Mouse (Mus musculus) heart, postnatal 14 days (tissue): ENCODE results near the gene Olfr799. TPM values are rescaled to one million over a fixed set of nuclear protein-coding genes. Genes with fewer than 3 reads are reported as not detected.

ENCODE experiments used
- DNase-seq, 2 experiments: peaks; one replicate each; pipeline ENCODE4 v3.0.0; 2021 to 2022
- intact Hi-C: fragments of 180-260 bp; cut with DNase I; formaldehyde crosslinking; loops from one replicate; pipeline ENCODE4 v1.15.1; 2025
- long read RNA-seq, 2 experiments: library from polyadenylated mRNA; stranded (forward); transcript quantifications; one replicate each; pipeline ENCODE4 v2.0.0; 2021
- total RNA-seq, 2 experiments: library from RNA; stranded (reverse); gene quantifications; 2 replicates each; pipeline ENCODE4 v1.2.3; 2021

The Olfr799 gene
- total RNA-seq: not detected
- long read RNA-seq, experiment 1: 0 reads
- long read RNA-seq, experiment 2: 0 reads

DNA sequence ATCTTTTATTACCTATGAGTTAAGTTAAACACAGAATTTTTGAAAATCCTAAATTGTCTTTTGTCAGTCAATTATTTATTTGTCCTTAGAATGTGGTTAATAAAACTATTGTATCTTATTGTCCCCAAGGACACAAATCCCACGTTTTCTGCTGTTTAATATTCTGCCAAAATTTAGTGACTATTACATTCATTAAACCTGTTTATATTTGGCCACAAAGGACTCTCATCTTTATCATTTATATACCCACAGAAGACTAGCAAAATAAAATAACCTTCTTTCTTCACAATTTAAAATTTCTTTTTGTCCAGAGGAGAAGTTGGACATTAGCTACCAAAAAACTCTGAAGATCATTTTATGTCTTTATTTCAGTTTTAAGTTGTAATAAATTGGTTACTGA is at the start of gene Olfr799:
Gene Olfr799 (plus strand): TSS at position 301 of the 400 bp plus-strand sequence.
- intact Hi-C loops: no loop called here
- DNase-seq: no peak

DNA sequence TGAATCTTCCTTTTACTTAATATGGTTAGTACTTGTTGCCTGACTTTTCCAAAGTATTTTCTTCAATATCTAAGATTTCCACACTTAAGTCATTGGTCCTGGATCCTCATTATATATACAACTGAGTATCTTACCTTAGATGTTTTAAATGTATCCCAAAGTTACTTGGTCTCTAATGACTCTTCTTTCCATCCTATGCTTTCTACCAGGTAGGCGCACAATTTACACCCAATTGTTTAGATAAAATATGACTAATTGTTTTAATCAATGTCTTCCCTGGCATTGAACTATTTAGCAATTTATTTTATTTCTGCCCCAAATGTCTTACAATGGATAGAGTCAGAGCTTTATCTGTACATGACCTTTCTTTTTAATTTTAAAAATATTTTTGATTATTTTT is 24.8 kb upstream of the Olfr799 start, which contains the start of gene Olfr796:
Gene Olfr796 (minus strand): TSS at position 101 of the 400 bp plus-strand sequence.
- intact Hi-C loops: no loop called here
- DNase-seq: no peak

DNA sequence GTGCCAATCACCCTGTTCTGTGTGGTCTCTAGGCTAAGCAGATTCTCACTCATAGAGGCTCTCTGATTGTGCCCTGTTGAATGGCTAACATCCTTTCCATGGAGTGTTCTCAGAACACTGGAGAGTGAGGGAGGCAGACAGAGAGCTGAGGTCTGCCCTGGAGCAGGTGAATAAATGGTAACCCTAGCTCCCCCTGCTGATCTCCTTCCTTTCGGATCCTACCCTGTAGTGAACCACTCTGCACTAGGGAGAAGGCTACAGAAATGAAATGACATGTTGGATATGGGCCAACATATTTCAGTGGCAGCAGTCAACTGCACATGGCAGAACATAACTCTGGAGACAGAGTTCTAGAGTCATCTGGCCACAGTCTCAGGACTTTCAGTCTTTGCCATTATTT is 15.6 kb upstream of the Olfr799 start:
- intact Hi-C loops: no loop called here
- no peak for DNase-seq

DNA sequence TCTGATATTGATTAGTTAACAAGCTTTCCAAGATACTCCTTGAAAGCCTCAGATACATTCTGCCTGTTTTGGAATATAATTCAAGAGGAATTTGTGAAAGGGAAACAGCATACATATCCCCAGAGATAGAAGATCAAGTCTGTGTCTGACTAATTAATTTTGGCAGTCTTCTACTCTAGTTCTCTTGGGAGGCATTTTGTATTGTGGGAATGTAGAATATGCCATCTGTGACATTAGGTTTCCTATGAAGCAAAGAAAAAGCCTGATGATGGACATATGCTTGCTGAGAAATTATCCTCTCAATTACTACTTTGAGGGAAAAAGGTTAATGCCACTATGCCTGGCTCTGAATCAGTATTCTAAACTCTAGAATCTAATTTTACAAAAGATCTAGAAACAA is 14.0 kb upstream of the Olfr799 start:
- intact Hi-C loops: no loop called here
- no peak for DNase-seq

DNA sequence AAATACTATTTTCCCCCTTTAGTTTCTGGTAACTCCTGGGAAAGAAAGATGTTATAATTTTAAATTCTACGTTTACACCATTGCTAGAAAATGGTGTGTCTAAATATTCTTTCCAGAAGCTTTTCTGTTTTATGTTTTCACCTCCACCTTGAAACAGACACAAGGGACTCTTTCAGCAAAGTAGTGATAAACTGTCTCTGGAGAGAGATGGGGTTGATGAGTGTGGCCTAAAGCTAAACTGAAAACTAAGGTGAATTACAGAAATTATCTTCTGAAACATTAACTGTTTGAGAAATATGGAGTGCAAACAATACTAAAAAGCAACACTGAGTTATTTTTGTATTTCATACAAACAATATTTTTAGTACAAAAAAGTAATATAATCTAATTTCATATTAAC is 9.4 kb upstream of the Olfr799 start, which contains the start of gene Olfr798:
Gene Olfr798 (minus strand): TSS at position 101 of the 400 bp plus-strand sequence.
- DNase-seq: no peak
- intact Hi-C loops: no loop called here

DNA sequence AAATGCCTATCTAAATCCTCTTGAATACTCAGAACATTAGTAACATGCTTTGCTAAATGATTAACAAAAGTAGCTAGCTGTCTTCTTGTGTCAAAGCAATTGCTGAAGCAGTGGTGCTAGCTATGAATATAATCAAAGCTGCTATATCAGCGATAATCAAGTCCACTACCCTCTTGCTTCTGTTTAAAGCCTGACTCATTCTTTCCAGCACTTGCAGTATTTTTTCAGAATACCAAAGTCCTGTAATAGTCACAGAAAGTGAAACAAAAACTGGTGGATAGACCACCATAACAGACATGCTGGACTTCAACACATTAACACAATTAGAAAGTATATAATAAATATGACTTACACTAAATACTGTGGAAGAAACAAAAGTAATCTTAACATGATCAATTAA is 14.5 kb downstream of the Olfr799 start:
- intact Hi-C loops: no loop called here
- no peak for DNase-seq

DNA sequence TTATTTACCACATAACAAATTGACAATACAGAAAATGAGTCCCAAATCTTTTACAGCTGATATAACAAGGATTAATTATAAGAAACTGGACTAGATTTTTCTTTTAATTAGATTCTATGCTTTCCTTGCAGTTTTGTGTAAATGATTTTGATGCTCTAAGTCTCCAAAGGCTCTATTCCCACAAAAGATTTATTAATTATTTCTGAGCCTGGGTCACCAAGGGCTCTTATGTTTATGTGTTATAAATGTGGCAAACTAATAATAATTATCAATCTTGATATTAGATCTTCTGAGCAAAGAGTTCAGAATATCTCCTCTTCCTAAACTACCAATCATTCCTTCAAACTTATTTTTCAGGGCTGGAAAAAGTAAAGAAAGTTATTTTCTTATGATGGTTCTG is 20.1 kb downstream of the Olfr799 start, which contains the start of gene Olfr800:
Gene Olfr800 (plus strand): TSS at position 301 of the 400 bp plus-strand sequence.
- intact Hi-C loops: no loop called here
- no peak for DNase-seq

DNA sequence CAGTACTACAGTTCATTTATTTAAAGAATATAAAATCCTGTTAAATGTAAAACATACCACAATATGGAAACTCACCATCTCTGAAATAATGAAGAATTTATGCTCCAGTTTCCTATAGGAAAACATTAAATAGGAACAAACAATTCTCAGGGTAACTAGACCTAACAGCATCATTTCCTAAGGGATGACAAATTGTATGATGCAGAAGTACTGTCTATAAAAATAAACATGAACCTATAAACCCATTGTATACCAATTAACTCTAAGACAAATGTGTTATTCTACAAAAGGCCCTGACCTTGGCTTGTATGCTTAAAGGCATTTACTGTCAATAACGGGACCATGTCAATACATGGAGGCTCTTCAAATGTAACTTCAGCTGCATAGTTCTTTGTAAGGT is 36.5 kb downstream of the Olfr799 start, which contains the start of gene Olfr801:
Gene Olfr801 (minus strand): TSS at position 101 of the 400 bp plus-strand sequence.
- intact Hi-C loops: no loop called here
- no peak for DNase-seq

DNA sequence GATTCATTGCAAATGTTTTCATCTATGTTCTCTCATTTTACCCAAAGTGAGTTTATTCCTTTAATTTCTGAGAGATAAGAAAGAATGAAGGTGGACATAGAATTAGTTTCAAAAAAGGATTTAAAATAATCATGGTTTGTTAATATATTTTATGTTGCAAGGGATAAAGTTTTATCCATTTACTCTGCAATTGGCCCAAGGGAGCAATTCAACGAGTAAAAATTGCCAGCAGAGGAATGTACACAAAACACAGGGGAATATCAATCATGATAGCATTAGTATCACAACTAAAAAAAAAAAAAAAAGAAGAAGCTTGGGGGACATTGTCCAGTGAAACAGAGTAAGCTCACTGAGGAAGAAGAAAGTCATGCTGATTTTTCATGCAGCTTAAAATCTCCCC is 50.8 kb downstream of the Olfr799 start, which contains the start of gene Olfr802:
Gene Olfr802 (minus strand): TSS at position 101 of the 400 bp plus-strand sequence.
- no peak for DNase-seq
- intact Hi-C loops: no loop called here

DNA sequence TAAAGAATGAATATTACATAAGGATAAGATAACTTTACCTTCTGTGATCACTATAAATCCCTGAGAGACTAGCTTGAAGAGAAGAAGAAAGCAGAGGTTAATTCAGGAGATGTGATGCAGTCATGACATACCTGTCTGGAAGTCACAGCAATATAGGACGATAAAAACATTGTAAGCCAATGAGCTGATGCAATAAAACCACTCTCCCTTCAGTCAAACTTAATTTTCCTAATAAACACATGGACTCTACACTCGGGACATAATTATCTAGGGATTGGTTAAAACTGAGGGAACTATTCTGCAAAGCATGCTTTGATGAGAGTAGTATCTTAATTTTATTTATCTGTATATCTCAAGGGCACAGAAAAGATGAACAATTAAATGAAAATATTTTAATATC is 56.9 kb downstream of the Olfr799 start, which contains the start of gene Olfr803:
Gene Olfr803 (minus strand): TSS at position 101 of the 400 bp plus-strand sequence.
- no peak for DNase-seq
- intact Hi-C loops: no loop called here

Other genes with a start within 250 kb of the Olfr799 start
- not detected for gene Olfr785, start 232.1 kb upstream of the Olfr799 start, total RNA-seq
- not detected for gene Olfr786, start 210.2 kb upstream of the Olfr799 start, total RNA-seq
- gene Olfr787, start 175.6 kb upstream of the Olfr799 start, total RNA-seq: not detected
- gene Olfr788, start 166.5 kb upstream of the Olfr799 start, total RNA-seq: not detected
- not detected for gene Olfr789, start 152.7 kb upstream of the Olfr799 start, total RNA-seq
- gene Olfr790, start 139.0 kb upstream of the Olfr799 start, total RNA-seq: not detected
- not detected for gene Olfr791, start 115.7 kb upstream of the Olfr799 start, total RNA-seq
- not detected for gene Olfr792, start 98.3 kb upstream of the Olfr799 start, total RNA-seq
- not detected for gene Olfr794, start 69.8 kb upstream of the Olfr799 start, total RNA-seq
- not detected for gene Olfr796, start 24.9 kb upstream of the Olfr799 start, total RNA-seq
- gene Olfr798, start 9.6 kb upstream of the Olfr799 start, total RNA-seq: not detected
- not detected for gene Olfr800, start 20.2 kb downstream of the Olfr799 start, total RNA-seq
- gene Olfr801, start 36.4 kb downstream of the Olfr799 start, total RNA-seq: not detected
- gene Olfr802, start 50.7 kb downstream of the Olfr799 start, total RNA-seq: not detected
- gene Olfr803, start 56.8 kb downstream of the Olfr799 start, total RNA-seq: not detected
- not detected for gene Olfr804, start 65.7 kb downstream of the Olfr799 start, total RNA-seq
- gene Olfr805, start 91.9 kb downstream of the Olfr799 start, total RNA-seq: not detected
- gene Olfr806, start 104.4 kb downstream of the Olfr799 start, total RNA-seq: not detected
- gene Olfr807, start 120.3 kb downstream of the Olfr799 start, total RNA-seq: not detected
- not detected for gene Olfr808, start 128.0 kb downstream of the Olfr799 start, total RNA-seq
- not detected for gene Olfr809, start 137.2 kb downstream of the Olfr799 start, total RNA-seq
- not detected for gene Olfr810, start 157.4 kb downstream of the Olfr799 start, total RNA-seq
- gene Olfr811, start 166.9 kb downstream of the Olfr799 start, total RNA-seq: not detected
- not detected for gene Olfr812, start 208.6 kb downstream of the Olfr799 start, total RNA-seq
- gene Olfr813, start 217.9 kb downstream of the Olfr799 start, total RNA-seq: not detected
- not detected for gene Olfr814, start 242.4 kb downstream of the Olfr799 start, total RNA-seq